Mouse (Mus musculus) bone marrow, adult 2 months (tissue): ENCODE data around the gene Nrp2.

Experiments used
- CTCF ChIP-seq: fragments of 200-500 bp; IDR thresholded peaks from 2 replicates; pipeline ENCODE4 v1.5.1; 2011; ENCODE audit warnings: low read length, control low read depth; ENCODE audit not compliant: control insufficient read depth, insufficient read depth
- POLR2A ChIP-seq: fragments of 200-500 bp; IDR thresholded peaks from 2 replicates; pipeline ENCODE4 v1.6.1; 2011; ENCODE audit warnings: low read depth, mild to moderate bottlenecking, control low read depth, low read length, borderline replicate concordance; ENCODE audit not compliant: control insufficient read depth

DNA sequence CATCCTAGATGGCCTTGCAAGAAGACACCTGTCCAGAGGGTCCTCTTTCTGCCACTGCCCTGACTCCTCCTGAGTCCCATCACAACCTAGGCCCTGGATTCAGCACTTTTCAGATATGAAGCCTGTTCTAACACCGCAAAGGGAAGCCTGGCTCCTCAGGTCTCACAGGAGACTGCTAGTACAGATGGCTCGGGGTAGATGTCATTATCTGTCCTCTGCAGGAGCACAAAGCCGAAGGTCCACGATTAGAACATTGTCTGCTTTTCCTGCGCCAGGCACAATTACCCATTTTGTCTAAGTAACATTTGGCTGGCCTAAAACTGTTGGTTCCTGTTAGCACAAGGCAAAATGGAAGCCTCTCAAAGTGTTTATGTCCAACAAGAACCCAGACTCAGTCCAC lies 97.3 kb downstream of the Nrp2 start:
- TF ChIP-seq POLR2A (no peak), CTCF (no peak)
